Mouse (Mus musculus) mouse trophoblast stem cell (cell line): Measurements from ENCODE around the gene Mertk.

ENCODE experiments used
- in situ Hi-C, 2 experiments: fragments of 300-500 bp; cut with MseI, MboI; formaldehyde crosslinking; loops; 2 replicates in 1 of 2; 3 replicates in 1 of 2; pipeline ENCODE4 v1.15.1; 2025

Gene Mertk

DNA sequence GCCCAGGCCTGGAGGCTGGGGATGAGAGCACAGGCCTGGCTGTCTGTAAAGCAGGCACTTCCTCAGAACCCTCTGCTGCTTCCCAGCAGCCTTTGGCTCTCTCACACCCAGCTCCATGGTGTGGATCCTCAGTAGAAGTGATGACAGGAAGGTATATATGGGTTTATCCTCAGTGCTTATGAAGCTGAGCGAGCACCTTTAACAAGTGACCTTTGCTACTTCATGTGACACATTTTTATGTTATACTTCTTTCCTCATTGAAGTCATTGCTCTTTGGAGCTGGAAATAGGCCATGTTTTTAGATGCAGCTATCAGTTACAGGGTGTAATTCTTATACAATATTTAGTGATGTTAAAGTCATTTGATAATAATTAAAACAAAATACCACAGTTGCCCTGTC is 67.0 kb downstream of the Mertk start:
- in situ Hi-C loops, result no loop called here

DNA sequence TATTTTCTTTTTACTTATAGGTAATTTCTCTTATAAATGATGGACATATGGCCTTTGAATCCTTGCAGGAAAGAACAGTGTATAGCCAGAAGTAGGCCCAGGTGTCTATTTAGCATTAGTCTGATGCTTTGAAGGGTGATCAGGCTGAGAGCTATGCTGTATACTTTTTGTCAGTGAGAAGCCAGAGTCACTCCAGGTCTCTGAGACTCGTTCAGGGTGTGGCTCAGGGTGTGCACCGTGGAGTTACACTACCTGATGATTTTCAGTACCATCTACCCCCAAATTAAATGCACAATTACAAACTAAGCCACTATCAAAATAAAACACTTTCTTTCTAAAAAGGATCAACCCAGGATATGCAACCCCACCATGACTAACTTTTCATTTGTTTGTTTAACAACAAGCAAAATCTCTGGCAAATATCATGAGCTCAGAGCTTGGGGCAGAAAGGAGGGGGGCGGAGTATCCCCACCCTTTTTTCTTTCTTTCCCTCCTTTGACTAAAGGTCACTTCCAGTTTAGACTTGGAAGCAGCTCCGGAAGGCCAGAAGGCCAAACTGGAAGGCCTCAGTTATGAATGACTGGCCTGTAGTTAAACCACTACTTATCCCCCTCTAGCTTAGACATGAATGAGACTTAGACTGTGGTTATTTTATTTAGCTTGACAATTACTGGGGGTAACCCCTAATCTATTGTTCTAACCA is 69.9 kb downstream of the Mertk start:
- in situ Hi-C loops, result no loop called here

DNA sequence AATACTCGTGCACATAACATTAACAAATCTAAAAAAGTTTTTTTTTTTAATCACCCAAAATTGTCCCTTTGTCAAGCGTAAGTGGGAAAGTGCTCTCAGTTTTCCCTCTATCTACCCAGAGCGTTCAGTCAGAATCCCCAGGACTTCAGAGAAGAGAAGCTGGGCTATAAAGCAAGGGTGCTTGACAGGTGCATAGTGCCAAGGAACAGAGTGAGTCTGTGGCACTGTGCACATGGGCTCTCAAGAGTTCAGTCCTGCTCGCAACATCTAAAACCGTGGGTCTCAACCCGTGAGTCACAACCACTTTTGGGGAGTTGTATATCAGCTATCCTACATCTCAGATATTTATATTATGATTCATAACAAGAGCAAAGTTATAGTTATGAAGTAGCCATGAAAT is 71.8 kb downstream of the Mertk start:
- in situ Hi-C loops, result no loop called here

DNA sequence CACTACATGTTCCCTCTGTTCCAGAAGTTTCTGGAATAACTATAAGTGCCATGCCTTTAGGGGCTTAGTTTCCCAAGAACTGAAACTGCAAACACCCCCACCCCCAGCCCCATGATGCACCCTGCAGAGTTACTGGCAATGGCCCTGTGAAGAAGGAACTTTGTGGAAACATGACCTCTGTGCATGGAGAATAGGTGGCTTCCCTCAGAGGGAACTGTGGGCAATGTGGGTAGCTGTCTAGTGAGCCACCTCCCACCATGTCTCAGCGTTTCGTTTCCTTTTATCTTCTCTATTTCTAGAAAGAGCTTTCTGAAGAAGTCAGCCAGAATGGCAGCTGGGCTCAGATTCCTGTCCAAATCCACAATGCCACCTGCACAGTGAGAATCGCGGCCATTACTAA is 72.3 kb downstream of the Mertk start:
- in situ Hi-C loops, result no loop called here

DNA sequence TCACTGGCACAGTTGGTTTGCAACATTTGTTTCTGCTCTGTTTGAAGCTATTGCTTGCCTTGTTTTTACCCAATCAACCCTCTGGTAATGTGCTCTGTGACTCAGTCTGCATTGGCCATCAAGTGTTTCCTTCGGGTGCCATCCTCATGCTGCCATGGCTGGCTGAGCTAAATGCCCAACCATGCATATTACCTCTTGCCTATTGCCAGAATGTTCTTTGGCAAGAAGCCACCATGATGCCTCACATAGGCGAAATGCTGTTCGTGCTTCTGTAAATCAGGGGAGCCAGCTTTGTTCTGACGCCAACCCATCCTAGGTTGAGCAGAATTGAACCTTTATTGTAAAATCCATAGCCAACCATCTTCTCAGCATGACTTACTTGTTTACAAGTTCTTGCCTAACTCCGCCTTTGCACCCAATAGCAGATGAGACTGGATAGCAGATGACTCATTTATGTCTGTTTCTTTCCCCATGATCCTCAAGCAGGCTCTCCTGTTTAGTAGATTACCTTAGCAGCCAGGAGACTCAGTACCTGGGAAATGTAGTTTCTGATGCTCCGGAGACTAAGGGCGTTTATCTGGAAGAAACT is 73.1 kb downstream of the Mertk start:
- in situ Hi-C loops, result no loop called here

DNA sequence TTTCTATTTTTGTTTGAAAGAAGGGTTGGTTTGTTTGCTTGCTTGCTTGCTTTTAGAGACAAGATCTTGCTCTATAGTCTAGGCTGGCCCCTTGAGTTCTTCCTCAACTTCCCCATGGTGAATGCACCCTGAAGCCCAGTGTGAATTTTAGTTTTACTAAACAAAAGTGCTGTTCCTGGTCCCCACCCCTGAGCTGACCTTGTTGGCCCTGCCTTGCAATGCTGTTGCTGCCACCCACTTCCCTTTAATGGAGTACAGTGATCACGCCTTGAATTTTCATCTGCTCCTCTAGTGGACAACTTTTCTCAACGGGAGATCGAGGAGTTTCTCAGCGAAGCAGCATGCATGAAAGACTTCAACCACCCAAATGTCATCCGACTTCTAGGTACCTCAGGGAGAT is 83.5 kb downstream of the Mertk start:
- in situ Hi-C loops, result no loop called here

DNA sequence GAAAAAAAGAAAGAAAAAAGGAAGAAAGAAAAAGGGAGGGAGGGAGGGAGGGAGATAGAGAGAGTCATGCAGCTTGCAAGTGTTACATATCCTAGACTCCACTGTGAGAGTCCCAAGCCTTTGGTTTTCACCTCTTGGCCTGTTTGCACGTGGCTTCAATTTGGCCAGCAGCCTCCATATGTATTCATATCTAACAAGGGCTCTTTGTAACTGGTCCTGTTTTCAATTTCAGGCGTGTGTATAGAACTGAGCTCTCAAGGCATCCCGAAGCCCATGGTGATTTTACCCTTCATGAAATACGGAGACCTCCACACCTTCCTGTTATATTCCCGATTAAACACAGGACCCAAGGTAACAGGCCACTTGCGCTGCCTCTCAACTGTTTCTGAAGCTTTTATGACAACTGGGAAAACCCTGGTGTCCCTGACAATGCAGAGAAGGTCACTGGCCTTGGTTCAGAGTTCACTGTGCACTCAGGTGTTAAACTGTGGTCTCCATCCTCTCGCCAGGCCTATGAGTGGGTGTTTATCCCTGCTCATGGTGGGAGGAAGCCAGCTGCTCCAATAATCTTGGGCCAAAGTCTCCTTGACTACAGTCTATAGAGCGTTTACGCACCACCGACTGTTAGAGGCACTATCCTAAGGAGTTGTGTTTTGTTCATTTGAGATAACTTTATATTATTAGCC is 85.0 kb downstream of the Mertk start:
- in situ Hi-C loops, result no loop called here

DNA sequence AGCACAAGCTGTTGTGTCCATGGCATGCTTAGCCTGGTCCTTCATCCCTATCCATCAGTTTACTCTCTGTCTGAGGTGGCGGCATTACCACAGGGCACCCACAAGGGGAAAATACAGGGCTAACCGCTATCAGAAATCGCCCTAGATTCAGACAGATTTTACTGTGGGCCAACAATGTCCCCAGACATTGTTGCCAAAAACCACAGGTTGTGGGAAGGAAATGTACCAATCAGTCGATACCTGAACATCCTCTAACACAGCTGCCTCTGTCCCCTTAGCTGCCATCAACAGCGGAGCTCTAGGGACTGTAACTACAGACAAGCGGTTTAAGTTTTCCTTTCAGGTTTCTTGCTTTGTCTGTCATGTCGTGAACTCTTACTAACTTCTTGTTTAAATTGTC is 86.1 kb downstream of the Mertk start:
- in situ Hi-C loops, result no loop called here

DNA sequence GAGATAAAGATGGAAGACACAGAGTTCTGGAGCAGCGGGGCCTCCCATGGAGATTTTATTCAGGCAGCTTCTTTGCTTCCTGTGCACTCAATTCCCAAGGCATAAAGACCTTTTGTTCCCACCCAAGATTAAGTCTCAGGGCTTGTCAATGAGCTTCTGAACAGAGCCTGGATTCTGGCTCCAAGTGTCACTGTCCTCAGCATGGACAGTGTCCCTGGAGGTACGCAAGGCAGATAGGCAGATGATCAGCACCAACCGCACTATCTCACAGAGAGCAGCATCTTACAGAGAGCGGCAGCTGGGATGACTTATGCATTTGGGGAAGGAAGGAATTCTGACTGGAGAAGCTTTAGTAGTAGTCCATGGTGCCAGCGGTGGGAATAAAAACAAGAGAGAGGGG is 87.6 kb downstream of the Mertk start:
- in situ Hi-C loops, result no loop called here

DNA sequence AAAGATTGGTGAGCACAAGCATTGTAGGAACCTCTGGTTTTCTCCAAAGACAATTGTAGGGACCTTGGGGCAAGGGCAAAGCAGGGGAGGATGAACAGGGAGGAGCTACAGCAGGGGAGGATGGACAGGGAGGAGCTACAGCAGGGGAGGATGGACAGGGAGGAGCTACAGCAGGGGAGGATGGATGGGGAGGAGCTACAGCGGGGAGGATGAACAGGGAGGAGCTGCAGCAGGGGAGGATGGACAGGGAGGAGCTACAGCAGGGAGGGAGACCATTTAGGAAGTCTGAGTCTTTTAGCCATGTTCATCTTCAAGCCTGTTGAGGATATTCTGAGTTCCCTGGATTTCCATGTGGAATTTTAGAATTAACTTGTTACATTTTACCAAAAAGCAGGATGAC is 88.0 kb downstream of the Mertk start:
- in situ Hi-C loops, result no loop called here

DNA sequence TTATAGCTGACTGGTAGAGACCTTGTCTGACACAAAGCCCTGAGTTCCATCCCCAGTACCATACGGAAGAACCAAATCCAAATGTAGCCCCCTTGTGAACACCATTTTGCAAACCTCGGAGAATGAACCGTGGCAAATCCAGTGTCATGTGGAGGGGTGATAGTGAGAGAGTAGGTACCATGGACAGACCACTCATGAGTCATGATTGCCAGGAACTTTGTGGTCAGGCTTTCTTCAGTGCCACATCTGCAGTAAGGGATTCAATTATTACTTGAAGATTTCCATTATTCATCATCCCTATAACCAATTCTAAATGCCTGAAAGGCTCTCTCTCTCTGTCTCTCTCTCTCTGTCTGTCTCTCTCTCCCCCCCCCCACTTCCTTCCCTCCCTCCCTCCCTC is 89.0 kb downstream of the Mertk start:
- in situ Hi-C loops, result no loop called here

DNA sequence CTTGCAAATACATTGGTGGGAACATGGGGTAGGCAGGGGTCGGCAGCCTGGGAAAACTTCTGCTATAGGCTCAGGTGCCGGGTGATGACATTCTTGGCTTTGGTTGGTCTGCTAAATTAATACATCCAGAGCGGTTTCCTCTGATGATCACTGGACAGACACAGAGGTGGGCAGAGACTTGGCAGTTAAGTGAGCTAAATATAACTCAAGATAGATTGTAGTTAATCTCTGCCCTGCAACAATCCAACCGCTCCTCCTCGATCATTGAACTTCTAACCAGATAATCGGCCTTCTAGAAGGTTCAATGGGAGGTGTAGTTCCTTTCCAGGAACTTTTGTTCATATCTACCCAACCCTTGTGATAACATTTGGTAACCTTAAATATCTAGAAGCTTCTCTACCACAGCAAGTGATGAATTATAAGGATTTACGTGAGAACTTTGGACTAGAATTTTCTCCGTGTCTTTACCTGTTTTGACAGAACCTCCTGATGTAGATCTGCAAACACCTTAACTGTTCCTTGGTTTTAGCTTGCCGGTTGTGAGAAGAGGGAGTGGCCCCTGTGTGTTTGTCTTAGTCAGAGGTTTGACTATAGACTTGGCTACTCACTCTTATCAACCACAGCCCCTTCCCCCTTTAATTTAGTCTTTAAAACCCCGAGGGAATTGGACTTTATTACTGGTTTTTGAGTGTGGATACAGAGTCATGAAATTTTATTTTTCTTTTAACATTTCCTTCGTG is 92.3 kb downstream of the Mertk start:
- in situ Hi-C loops, result no loop called here

DNA sequence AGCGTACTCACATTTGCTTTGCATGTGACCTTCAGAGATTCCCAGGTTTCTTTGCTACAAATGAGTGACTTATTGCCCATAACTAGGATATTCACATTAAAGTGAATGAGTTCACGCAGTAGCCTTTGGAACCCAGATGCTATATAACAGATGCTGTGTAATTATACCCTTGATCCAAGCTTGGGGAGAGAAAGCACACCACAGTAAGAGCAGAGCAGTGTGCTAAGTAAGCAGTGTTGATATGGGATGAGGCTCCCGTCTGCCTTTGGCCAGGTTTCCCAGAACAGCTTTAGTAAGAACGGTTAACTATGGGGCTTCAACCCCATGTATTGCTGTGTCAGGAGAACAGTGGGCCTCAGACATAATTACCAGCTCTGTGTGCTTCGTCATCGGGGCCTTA is 95.2 kb downstream of the Mertk start:
- in situ Hi-C loops, result no loop called here

DNA sequence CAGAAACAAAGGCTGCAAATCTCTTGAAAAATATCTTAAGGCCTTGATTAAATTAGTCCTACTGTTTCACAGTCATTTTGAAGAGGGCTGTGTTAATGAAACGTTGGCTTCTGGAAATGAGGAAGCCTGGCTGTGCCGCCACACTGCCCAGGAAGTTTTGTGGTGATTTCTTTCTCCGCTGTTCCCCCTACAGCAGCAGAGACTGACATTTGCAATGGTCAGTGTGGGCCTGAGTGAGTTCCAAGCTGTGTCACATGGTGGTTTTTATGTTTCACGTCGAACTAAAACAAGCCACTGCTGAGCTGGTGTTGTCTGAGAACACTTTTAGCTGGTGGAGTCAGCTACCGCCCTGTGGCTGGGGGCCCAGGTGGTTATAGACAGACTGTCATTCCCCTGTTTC is 97.7 kb downstream of the Mertk start:
- in situ Hi-C loops, result no loop called here

DNA sequence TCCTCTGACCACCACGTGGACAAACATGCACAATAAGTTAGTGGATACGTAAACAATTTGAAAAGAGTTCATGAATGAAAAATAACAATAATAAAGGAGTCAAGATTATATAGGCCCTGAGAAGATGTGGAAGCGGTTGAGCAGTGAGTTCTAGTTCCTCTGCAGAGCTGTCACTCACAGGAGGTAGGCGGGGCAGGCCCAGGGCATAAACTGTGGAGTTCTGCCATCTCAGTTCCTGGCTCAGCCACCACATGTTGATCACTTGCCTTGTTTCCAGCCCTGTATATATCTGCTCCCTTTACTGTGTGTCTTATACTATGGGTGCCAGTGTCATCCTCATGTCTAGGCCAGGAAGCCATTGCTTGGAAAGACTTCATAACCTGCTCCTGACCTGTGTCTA is 104.7 kb downstream of the Mertk start:
- in situ Hi-C loops, result no loop called here

DNA sequence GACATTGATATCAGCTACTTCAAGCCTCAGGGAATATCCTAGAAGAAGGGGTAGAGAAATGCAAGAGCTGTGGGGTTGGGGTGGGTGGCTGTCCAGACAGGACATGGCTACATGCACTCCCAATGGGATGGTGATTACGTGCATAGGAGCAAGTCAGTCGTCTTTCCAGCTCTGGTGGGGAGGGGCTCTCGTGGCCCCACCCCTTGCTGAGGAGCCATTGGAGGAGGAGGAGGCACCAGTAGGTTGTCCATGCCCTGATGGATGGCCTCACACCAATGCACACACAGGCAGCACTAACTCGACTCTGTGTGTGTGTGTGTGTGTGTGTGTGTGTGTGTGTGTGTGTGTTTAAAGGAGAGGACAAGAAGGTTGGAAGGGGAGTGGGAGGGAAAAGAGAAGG is 106.6 kb downstream of the Mertk start:
- in situ Hi-C loops, result no loop called here

DNA sequence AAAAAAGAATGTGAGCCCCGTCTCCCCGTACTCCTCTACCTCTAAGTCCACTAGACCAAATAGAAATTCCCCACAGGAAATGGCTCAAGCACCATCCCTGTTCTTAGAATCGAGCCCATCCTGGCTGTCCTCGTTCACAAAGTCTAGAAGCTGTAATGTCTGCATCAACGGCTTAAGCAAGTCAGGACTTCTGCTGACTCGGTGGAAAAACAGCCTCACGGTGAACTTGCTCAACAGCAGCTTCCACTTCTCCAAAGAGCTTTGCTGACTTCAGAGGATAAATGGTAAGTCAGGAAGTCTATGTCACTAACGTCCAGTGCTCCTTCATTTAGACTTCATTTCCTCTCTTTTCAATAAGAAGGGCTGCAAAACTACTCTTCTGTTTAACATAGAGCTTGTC is 107.8 kb downstream of the Mertk start:
- in situ Hi-C loops, result no loop called here

DNA sequence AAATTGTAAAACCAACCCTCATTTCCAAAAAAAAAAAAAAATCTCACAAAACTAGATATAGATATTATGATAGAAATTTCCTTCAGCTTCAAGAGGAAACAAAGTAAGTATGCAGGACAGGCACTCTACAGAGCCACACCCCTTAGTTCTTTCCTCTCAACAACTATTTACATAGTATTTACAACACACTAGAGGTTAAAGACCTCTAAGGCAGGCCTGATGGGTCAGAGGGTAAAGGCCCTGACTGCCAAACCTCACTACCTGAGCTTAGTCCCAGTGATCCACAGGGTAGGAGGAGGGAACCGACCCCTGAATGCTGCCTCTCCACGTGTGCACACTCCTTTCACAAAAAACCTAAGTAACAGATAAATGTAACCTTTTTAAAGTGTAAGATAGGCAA is 114.0 kb downstream of the Mertk start:
- in situ Hi-C loops, result no loop called here

DNA sequence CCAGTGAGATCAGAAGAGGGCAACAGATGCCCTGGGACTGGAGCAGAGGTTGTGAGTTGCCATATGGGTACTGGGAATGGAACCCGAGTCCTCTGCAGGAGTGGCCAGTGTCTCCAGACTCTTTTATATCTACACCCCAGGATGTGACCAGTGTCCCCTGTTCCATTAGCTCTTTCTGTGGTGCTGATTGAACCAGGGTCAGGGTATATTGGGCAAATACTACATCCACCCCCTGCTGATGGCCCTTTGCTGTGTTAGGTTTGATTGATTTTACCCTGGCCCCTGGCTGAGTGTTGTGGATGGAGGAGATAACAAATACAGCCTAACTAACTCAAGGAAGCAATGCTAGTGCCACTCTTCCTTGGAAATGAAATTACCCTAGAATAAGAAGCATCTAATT is 117.6 kb downstream of the Mertk start:
- in situ Hi-C loops, result loop anchor here (5.0 kb wide), 1 partner anchor 119 kb away; the partner anchor contains the start of gene Mertk (in 2 of the 2)

DNA sequence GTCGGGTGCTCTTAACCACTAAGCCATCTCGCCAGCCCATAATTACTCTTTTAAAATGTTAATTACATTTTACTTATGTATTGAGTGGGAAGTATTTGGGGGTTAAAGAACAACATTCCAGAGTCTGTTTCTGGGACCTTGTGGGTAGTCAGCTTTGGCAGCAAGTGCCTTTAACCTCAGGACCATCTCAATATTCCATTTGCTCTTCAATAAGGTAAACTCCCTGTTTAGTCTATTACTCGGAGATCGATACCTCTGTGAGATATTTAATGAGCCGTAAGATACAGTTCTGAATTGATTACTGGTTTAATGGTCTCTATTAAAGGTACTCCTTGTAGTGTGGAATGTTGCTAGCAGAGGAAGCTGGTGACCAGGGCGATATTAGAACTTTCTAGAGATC is 118.2 kb downstream of the Mertk start:
- in situ Hi-C loops, result loop anchor here (5.0 kb wide), 1 partner anchor 120 kb away; the partner anchor contains the start of gene Mertk (in 2 of the 2)

DNA sequence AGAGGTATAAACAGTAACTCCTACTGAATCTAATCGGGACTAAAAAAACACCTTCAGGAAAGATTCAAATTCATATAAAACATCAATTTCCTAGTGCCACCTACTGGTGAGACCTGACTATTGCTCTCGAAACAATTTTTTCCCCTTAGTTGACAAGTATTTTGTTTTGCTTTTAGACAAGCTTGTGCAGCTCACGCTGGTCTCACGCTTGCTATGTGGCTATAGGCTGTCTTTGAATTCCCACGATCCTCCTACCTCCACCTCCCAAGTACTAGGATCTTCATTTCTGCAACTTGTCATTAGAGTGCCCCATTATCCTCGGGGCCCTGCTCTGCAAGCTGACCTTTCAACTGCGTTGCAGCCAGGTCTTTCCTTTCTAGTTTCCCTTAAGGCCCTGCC is 118.6 kb downstream of the Mertk start:
- in situ Hi-C loops, result loop anchor here (5.0 kb wide), 1 partner anchor 120 kb away; the partner anchor contains the start of gene Mertk (in 2 of the 2)
